Mouse (Mus musculus) layer of hippocampus, adult 8-10 months (tissue): ENCODE results near the gene Sytl2. TPM values are rescaled to one million over a fixed set of nuclear protein-coding genes. Genes with fewer than 3 reads are reported as not detected.

Source experiments
- DNase-seq, 2 experiments: peaks; one replicate each; pipeline ENCODE4 v3.0.0; 2022; ENCODE audit warnings: low spot score in 2 of 2
- total RNA-seq, 4 experiments: library from RNA; stranded (reverse); gene quantifications; 2 replicates each; pipeline ENCODE4 v1.2.4; 2022

The Sytl2 gene
- total RNA-seq: 10 to 100 TPM; 41.4 to 48.2 (median 44.3) TPM

DNA sequence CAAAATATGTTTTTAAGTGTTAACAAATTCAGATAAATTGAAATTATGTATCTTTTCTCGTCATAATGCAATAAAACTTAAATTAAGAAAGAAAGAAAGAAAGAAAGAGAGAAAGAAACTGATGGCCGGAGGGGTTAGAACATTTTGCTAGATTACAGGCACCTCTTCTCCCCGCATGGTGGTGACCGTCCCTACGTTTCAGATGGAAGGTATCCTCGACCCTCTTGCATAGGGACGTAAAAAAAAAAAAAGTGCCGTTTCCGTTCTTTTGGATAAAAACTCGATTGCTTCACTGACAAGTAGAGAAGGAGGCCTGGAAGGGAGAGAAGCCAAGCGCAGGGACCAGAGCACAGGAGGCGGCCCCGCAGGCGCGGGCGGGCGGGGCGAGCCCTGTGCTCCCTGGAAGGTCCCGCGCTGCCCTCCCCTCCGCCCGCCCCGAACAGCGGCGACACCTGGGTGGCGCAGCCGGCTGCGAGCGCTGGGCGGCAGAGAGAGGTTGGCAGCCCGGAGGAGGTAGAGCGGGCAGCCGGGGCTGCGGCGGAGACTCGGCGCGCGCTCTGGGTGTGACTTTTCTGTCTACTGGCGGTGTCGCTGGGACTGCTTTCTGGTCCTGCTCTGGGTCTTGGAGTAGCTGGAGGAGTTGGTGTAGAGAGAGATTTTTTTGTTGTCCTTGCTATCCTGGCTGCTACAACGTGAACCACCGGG, at the start of gene Sytl2:
Sytl2 (plus strand) TSS at position 311 of the 705 bp plus-strand sequence.
- DNase-seq: no peak

GRCm38 (mm10) chr7:90252946-90253345, 49.1 kb upstream of the Sytl2 start:
- DNase-seq: no peak

- no peak for DNase-seq
These were observed 43.4 kb upstream of the Sytl2 start for GRCm38 (mm10) chr7:90258701-90259100.

DNA sequence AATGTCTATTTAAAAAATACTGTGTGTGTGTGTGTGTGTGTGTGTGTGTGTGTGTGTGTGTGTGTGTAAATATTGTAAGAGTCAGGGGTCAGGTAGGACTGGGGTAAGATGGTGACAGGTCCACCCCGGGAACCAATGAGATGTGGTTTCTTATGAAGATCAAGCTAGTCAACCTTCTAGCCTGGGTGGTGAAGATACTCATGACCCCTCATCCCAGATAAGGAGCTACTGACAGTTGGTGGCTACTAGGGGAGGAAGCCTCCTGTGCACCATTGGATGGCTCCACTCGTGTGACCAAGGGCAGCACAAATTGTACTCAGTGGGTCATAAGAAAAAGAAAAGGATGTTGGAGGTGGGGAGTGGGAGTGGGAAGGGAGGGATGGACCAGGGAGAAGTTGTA, 42.2 kb upstream of the Sytl2 start:
- no peak for DNase-seq

DNA sequence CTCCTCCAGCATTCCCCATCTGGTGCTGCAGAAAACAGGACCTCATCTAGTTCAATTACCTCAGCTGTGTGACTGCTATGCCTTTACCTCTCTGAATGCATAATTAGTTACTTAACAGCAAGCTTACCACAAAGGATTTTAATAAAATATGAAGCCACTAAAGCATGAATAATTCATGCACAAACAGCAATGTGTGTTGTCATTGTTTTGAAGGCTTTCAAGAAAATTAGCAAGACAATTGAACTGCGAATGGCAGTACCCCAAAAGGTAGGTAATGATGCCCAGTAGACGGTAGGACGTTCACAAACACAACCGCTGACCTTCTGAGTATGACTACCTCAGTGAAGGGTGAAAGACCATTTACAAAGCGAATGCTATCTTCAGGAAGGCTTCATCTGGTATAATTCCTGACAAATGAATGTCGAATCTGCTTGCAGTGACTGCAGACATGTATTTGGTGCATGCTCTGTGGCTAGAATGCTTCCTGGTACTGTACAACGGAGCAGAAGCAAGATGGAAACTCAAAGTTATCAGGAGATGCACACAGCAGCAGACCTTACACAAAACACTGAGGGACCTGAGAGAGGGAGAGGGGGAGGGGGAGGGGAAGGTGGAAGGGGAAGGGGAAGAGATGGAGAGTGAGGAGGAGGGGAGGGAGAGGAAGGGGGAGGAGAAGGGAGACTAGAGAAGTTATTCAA, 40.0 kb upstream of the Sytl2 start:
- no peak for DNase-seq

DNA sequence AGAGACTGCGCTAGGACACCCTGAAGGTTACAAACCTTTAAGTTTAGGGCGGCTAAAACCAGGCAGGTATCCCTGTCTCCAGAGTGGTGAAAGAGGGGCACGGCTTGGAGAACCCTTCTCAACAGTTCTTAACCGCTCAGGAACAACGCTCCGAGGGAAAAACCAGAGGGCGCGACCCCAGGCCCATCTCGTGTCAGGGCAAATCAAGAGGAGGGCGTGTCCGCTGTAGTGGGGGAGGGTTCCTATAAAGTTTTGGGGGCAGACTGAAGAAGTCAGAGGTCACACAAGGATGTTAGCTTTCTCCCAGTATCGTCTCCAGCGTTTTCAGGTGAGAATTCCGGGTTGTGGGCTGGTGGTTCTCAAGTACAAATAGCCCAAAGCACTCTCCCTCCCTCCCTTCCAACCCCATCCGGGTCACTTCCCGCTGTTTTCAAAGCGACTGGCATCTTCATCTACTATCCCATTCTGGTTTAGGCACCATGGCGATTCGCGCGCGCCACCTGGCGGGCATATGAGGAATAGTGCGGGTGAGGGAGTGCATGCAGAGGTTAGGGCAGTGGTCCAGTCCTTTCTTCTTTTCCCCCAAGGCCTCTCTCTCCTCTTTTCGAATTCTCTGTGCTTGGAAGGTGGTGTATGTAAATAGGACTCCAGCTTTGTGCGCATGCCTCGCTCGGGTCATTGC, 36.6 kb upstream of the Sytl2 start, which contains the start of gene Ccdc83:
Ccdc83 (minus strand) TSS at position 489 of the 682 bp plus-strand sequence.
- DNase-seq: peak; percentile 68 to 86

GRCm38 (mm10) chr7:90270141-90270540, 31.9 kb upstream of the Sytl2 start:
- DNase-seq: no peak

GRCm38 (mm10) chr7:90274561-90275100, 27.4 kb upstream of the Sytl2 start:
- no peak for DNase-seq

DNA sequence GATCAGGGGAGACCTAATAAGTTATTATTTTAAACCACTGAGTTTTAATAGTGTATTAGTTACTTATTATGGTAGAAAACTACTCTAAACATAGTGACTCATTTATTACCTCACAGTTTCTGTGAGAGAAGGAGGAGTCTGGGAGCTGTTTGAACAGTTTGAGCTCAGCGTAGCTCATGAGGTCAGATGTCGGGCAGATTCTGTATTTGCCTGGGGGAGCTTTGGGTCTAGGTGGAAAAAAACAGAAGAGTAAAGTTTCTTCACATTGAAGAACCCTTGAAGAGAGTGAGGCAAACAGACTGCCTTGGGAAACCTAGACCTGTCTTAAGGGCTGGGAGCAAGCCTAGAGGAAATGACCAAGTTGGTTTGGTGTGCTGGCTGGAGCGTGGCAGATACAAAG, 24.8 kb upstream of the Sytl2 start:
- no peak for DNase-seq

DNA sequence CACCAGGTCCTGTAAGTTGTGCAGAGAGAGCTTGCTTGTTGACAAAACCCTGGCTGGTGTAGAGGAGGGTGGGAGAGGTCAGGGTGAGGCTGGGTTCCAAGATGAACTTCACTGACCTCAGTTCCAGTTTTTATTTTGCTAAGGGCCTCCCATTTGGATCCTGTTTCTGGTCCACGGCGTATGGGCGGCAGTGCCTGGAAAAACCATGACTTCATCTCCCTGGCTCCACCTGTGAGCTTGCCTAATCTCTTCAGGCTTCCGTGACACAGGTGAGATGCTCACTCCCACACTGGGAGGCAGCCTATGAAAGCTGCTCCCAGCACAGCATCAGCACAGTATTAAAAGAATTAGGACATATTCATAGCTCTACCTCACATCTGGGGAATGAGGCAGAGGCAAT, 24.3 kb upstream of the Sytl2 start:
- DNase-seq: no peak

- DNase-seq: no peak
These were observed 22.9 kb upstream of the Sytl2 start for GRCm38 (mm10) chr7:90279136-90279535.

- DNase-seq: no peak
These were observed 21.7 kb upstream of the Sytl2 start for GRCm38 (mm10) chr7:90280274-90280875.

DNA sequence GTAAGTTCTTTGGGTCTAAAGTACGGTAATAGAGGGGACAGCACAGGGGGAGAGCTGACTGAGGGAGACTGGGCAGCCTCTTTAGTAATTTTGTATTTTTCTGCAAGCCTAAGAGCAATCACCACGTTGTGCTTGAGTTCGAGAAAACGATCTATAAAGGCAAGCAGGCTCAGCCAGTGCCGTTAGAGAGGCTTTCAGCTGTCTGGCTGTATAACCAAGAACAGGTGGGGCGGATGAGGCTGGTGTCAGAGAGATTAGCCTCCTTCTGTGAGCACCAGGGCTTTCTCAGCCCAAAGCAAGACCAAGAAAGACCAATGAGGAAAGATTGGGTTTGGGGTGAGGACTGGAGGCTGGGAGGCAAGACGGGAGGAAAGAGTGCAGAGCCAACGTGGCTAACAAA, 21.2 kb upstream of the Sytl2 start:
- no peak for DNase-seq

- no peak for DNase-seq
These were observed 20.1 kb upstream of the Sytl2 start for GRCm38 (mm10) chr7:90281759-90282546.

GRCm38 (mm10) chr7:90282786-90283185, 19.3 kb upstream of the Sytl2 start:
- DNase-seq: no peak

DNA sequence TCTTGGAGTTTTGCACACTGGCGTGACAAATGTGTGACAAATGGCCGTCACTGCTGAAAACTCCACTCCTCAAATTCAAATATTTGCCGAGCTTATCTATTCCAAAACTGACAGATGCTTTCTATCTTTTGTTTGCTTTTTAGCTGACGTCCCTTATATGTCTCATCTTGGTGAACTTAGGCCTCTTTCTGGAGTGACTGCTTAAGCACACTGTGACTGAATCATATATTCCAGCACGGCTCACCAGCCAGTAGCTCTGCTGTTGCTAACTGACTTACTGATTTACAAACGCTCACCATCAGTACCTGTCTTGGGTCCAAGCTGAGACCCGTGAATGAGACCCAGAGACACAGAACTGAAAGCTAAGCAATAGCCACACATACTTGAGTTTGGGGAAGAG, 17.3 kb upstream of the Sytl2 start:
- DNase-seq: no peak

GRCm38 (mm10) chr7:90291885-90292284, 10.2 kb upstream of the Sytl2 start:
- DNase-seq: no peak

- DNase-seq: no peak
These were observed 848 bp downstream of the Sytl2 start for GRCm38 (mm10) chr7:90302647-90303552.

DNA sequence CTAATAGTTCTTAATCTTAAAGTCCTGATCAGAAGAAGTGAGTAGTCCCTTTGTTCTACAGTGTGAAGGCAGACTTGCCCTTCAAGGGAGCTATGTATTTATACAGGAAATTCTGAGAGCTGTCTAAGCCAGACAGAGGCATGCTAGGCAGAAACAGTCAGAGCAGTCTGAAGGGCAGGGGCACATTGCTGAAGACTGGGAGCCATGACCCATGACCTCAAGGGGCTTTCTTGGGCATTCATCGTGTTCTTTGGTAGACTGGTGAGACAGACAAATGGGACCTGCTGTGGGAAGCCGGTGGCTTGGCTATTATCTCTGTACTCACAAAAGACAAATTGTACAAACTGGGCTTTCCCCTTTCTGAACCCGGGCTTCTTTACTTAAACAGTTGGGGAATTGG, 4.0 kb downstream of the Sytl2 start:
- no peak for DNase-seq

GRCm38 (mm10) chr7:90306968-90307367, 4.9 kb downstream of the Sytl2 start:
- DNase-seq: no peak
